In the genomic region with DNA sequence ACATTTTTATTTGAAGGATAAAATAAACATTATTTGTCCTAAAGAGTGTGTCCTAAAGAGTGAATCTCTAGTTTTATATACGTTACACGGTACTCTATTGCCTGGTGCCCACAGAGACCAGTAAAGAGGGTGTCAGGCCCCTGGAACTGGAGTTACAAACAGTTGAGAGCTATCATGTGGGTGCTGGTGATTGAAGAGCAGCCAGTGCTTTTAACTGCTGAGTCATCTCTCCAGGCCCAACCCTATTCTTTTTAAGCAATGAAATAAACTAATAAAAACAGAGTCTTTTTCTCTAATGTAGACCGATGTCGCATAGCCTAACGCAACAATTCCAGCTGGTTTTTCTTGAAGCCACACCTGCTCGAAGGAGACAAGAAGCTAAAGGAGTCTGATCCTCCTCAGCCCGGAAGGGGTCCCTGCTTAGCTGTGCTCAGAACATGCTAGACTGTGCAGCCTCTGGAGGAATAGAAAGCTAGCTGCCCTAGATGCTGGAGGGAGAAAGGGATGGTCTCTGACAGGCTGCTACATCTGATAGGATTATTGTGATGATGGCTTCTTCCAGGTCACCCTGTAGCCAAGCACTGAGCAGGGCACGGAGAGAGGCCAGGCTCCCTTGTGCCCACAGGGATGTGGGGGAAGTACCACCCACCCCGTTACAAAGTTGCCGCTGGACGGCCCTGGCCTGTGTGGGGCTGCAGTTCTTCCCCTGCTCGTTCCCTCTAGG, we compare ENCODE assay signal across 9 mouse cellular contexts.
DNase-seq lines count a peak whose midpoint lies in the region; ATAC-seq and TF ChIP-seq lines count a peak whose summit lies in the region.
"Had no signal": no experiment of that assay in that cellular context is flagged by ENCODE, and none has a peak within 500 bp of the region (broad histone marks: within the 10 kb centered on the region; RNA-seq: fewer than 3 reads in every experiment).

No protein-coding gene starts in this region.

- H3K4me1 ChIP-seq in hindbrain, embryonic 10.5 days (replicated peaks): peaks cover 25% of the 10 kb centered on the region
- no peaks in the 10 kb centered on the region for H3K4me1 ChIP-seq in hindbrain, embryonic 14.5 days (replicated peaks; ENCODE audit: control insufficient read depth, insufficient read depth, low read length)
- peaks cover 16 to 30% of the 10 kb centered on the region in 2 experiments for H3K4me1 ChIP-seq in MEL (ENCODE audit: control insufficient read depth in 1 of 2, insufficient read depth in 2 of 2, low read length in 2 of 2)
- peaks cover 57% of the 10 kb centered on the region for H3K4me1 ChIP-seq in limb, embryonic 10.5 days
- H3K4me1 ChIP-seq in neural tube, embryonic 14.5 days (ENCODE audit: control insufficient read depth, insufficient read depth, low read length): no peaks in the 10 kb centered on the region
- H3K4me1 ChIP-seq in cerebellum, adult 2 months (ENCODE audit: control insufficient read depth, insufficient read depth, low read length): no peaks in the 10 kb centered on the region

- H3K27ac ChIP-seq in hindbrain, embryonic 10.5 days: peak overlapping the region; percentile 57
- no peak overlapping the region for H3K27ac ChIP-seq in hindbrain, embryonic 14.5 days
- H3K27ac ChIP-seq in MEL (ENCODE audit: control insufficient read depth, low read depth, low read length): peak overlapping the region; percentile 31; the same call in 1 of the 2 replicates
- H3K27ac ChIP-seq in limb, embryonic 10.5 days: peak overlapping the region; percentile 78
- H3K27ac ChIP-seq in neural tube, embryonic 14.5 days (ENCODE audit: low read depth, low read length): no peak overlapping the region
- no peak overlapping the region for H3K27ac ChIP-seq in cerebellum, adult 2 months (ENCODE audit: insufficient read depth, low read length)

- no peak overlapping the region for H3K4me2 ChIP-seq in hindbrain, embryonic 14.5 days (replicated peaks)
- H3K4me2 ChIP-seq in neural tube, embryonic 14.5 days (ENCODE audit: low read depth, low read length): no peak overlapping the region

- 66% methylated on average over 12 of the region's 12 CpGs for WGBS in hindbrain, embryonic 10.5 days
- WGBS in hindbrain, embryonic 14.5 days: 61% methylated on average over 12 of the region's 12 CpGs
- 52% methylated on average over 12 of the region's 12 CpGs for WGBS in limb, embryonic 10.5 days
- WGBS in neural tube, embryonic 14.5 days: 33% methylated on average over 12 of the region's 12 CpGs
- 68% methylated on average over 12 of the region's 12 CpGs for whole genome bisulfite sequencing in cerebellum, adult 2 months

- H3K4me3 ChIP-seq in hindbrain, embryonic 10.5 days: no peak overlapping the region
- no peak overlapping the region for H3K4me3 ChIP-seq in hindbrain, embryonic 14.5 days (replicated peaks; ENCODE audit: low read length)
- no peak overlapping the region for H3K4me3 ChIP-seq in MEL (ENCODE audit: control insufficient read depth in 1 of 2, insufficient read depth in 1 of 2, low read depth in 2 of 2, low read length in 2 of 2)
- peak overlapping the region; percentile 20 for H3K4me3 ChIP-seq in limb, embryonic 10.5 days
- no peak overlapping the region for H3K4me3 ChIP-seq in neural tube, embryonic 14.5 days (ENCODE audit: low read depth, low read length)
- no peak overlapping the region for H3K4me3 ChIP-seq in cerebellum, adult 2 months (replicated peaks; ENCODE audit: insufficient read depth, low read depth, low read length)

- no peak for TF ChIP-seq CTCF in MEL (IDR thresholded peaks at IDR 0.05 in 2 of 3, conservative IDR thresholded peaks at IDR 0.05 in 1 of 3; ENCODE audit: control insufficient read depth in 1 of 3, insufficient read depth in 1 of 3, low read depth in 2 of 3, low read length in 3 of 3, poor library complexity in 1 of 3, severe bottlenecking in 1 of 3)
- no peak for TF ChIP-seq CTCF in cerebellum, adult 2 months (IDR thresholded peaks at IDR 0.05; ENCODE audit: borderline replicate concordance, insufficient read depth, low read depth, low read length)

- no peak for TF ChIP-seq POLR2A in MEL (IDR thresholded peaks at IDR 0.05; ENCODE audit: control insufficient read depth in 1 of 2, insufficient read depth in 1 of 2, low read depth in 1 of 2, low read length in 2 of 2, poor library complexity in 1 of 2)
- no peak for TF ChIP-seq POLR2A in cerebellum, adult 2 months (IDR thresholded peaks at IDR 0.05; ENCODE audit: borderline replicate concordance, insufficient read depth, low read length)

- no peaks in the 10 kb centered on the region for H3K79me2 ChIP-seq in MEL (ENCODE audit: control insufficient read depth, insufficient read depth, low read length, poor library complexity)

- no peak for DNase-seq in hindbrain, embryonic 10.5 days (ENCODE audit: low spot score)
- DNase-seq in hindbrain, embryonic 14.5 days (ENCODE audit: low spot score): no peak
- peak; percentile 63 for DNase-seq in MEL (ENCODE audit: low read depth, low spot score)
- no peak for DNase-seq in limb, embryonic 10.5 days (ENCODE audit: low spot score)
- no peak for DNase-seq in left cerebral cortex, adult 11 months (ENCODE audit: low spot score)
- DNase-seq in cerebellum, adult 2 months: no peak
- DNase-seq: kidney, postnatal 4 days had no signal

- TF ChIP-seq RAD21 in MEL (IDR thresholded peaks at IDR 0.05; ENCODE audit: low read depth, low read length): no peak

- no peaks in the 10 kb centered on the region for H3K9me3 ChIP-seq in hindbrain, embryonic 10.5 days
- H3K9me3 ChIP-seq in hindbrain, embryonic 14.5 days (ENCODE audit: control insufficient read depth, low read length): no peaks in the 10 kb centered on the region
- H3K9me3 ChIP-seq in MEL (replicated peaks; ENCODE audit: insufficient read depth, low read length): no peaks in the 10 kb centered on the region
- H3K9me3 ChIP-seq in limb, embryonic 10.5 days (replicated peaks): no peaks in the 10 kb centered on the region
- no peaks in the 10 kb centered on the region for H3K9me3 ChIP-seq in neural tube, embryonic 14.5 days (ENCODE audit: control insufficient read depth, low read length)

- TF ChIP-seq EP300 in MEL (IDR thresholded peaks at IDR 0.05; ENCODE audit: low read depth in 1 of 2, low read length in 2 of 2): peak; percentile 25 to 45; a peak in 1 of 4 replicates

- H3K36me3 ChIP-seq in hindbrain, embryonic 10.5 days: no peaks in the 10 kb centered on the region
- no peaks in the 10 kb centered on the region for H3K36me3 ChIP-seq in hindbrain, embryonic 14.5 days (replicated peaks; ENCODE audit: control insufficient read depth, insufficient read depth)
- H3K36me3 ChIP-seq in MEL (ENCODE audit: control insufficient read depth in 1 of 2, insufficient read depth in 2 of 2, low read length in 2 of 2): peaks cover 0 to 15% of the 10 kb centered on the region in 2 experiments; a peak in 2 of 4 replicates
- no peaks in the 10 kb centered on the region for H3K36me3 ChIP-seq in limb, embryonic 10.5 days
- H3K36me3 ChIP-seq in neural tube, embryonic 14.5 days (ENCODE audit: control insufficient read depth, insufficient read depth, low read length): no peaks in the 10 kb centered on the region

- no peak for ATAC-seq in hindbrain, embryonic 14.5 days (ENCODE audit: low FRiP score)
- 0 out of 2 replicates have a peak, but pooled peaks have one; percentile 17 for ATAC-seq in neural tube, embryonic 14.5 days (ENCODE audit: low read depth)
- no peak for ATAC-seq in erythroblast, adult 5-6 weeks (replicated peaks; ENCODE audit: low FRiP score, poor library complexity, severe bottlenecking)

- peaks cover 5% of the 10 kb centered on the region; the same call in 1 of the 2 replicates for H3K27me3 ChIP-seq in hindbrain, embryonic 10.5 days (ENCODE audit: insufficient read depth, poor library complexity, severe bottlenecking)
- H3K27me3 ChIP-seq in hindbrain, embryonic 14.5 days (ENCODE audit: control insufficient read depth, insufficient read depth, low read length): no peaks in the 10 kb centered on the region
- H3K27me3 ChIP-seq in MEL (ENCODE audit: control insufficient read depth in 1 of 2, insufficient read depth in 2 of 2, low read length in 2 of 2): no peaks in the 10 kb centered on the region; a peak in 1 of 4 replicates
- no peaks in the 10 kb centered on the region for H3K27me3 ChIP-seq in limb, embryonic 10.5 days (ENCODE audit: low read depth, poor library complexity, severe bottlenecking)
- no peaks in the 10 kb centered on the region for H3K27me3 ChIP-seq in neural tube, embryonic 14.5 days (ENCODE audit: control insufficient read depth, insufficient read depth, low read length)
- no peaks in the 10 kb centered on the region for H3K27me3 ChIP-seq in cerebellum, adult 2 months (ENCODE audit: control insufficient read depth, insufficient read depth, low read length)

- H3K9ac ChIP-seq in hindbrain, embryonic 14.5 days: no peak overlapping the region
- H3K9ac ChIP-seq in MEL (ENCODE audit: control insufficient read depth, low read depth, low read length, poor library complexity, severe bottlenecking): peak overlapping the region; percentile 20; the same call in 1 of the 2 replicates
- H3K9ac ChIP-seq in neural tube, embryonic 14.5 days (replicated peaks; ENCODE audit: low read depth, low read length): no peak overlapping the region

TF ChIP-seq in MEL, 35 proteins besides CTCF, POLR2A, EP300 and RAD21:
- no peak for TF ChIP-seq CHD2 (IDR thresholded peaks at IDR 0.05; ENCODE audit: low read length)
- TF ChIP-seq POLR2AphosphoS2 (IDR thresholded peaks at IDR 0.05; ENCODE audit: low read length): no peak
- no peak for TF ChIP-seq BHLHE40 (IDR thresholded peaks at IDR 0.05; ENCODE audit: borderline replicate concordance, low read depth, low read length)
- no peak for TF ChIP-seq MXI1 (IDR thresholded peaks at IDR 0.05; ENCODE audit: low read depth, low read length)
- peak; percentile 44; the same call in 1 of the 2 replicates for TF ChIP-seq ETS1 (IDR thresholded peaks at IDR 0.05; ENCODE audit: low read depth, low read length)
- TF ChIP-seq GABPA (IDR thresholded peaks at IDR 0.05; ENCODE audit: low read depth, low read length): 0 out of 2 replicates have a peak, but pooled peaks have one; percentile 54
- TF ChIP-seq SMC3 (IDR thresholded peaks at IDR 0.05; ENCODE audit: low read depth, low read length): no peak
- TF ChIP-seq GATA1 (IDR thresholded peaks at IDR 0.05; ENCODE audit: low read depth, low read length): no peak
- TF ChIP-seq ZC3H11A (IDR thresholded peaks at IDR 0.05; ENCODE audit: low read depth, low read length): no peak
- 0 out of 2 replicates have a peak, but pooled peaks have one; percentile 16 for TF ChIP-seq MYB (IDR thresholded peaks at IDR 0.05; ENCODE audit: low read depth, low read length)
- TF ChIP-seq MAFK (IDR thresholded peaks at IDR 0.05; ENCODE audit: borderline replicate concordance, low read depth, low read length): peak; percentile 81

Comparison
In these comparisons a context has a peak if more than half of its experiments do, and no peak if none do; other contexts are left out.
1. H3K27ac ChIP-seq: peak in hindbrain, embryonic 10.5 days (single experiment), MEL (single experiment) and limb, embryonic 10.5 days (single experiment); none in hindbrain, embryonic 14.5 days (single experiment), neural tube, embryonic 14.5 days (single experiment) and cerebellum, adult 2 months (single experiment).